Mouse (Mus musculus) heart, postnatal 0 days (tissue): ENCODE measurements at regions not wholly inside any gene's neighbourhood (a gene's known extent, or its start where the extent isn't known, plus 50 kb on each side); places are given as distances from the start of the nearest gene placed in this dataset.

Source experiments
- CTCF ChIP-seq: IDR thresholded peaks from 2 replicates; pipeline ENCODE4 v1.5.1; 2016; ENCODE audit warnings: antibody characterized with exemption, control low read depth, low read depth
- EP300 ChIP-seq: IDR thresholded peaks from 2 replicates; pipeline ENCODE4 v1.6.1; 2016; ENCODE audit warnings: antibody characterized with exemption, low read depth

GRCm38 (mm10) chr7:115142163-115142562 lies 398.7 kb downstream of the Insc start:
- TF ChIP-seq CTCF (no peak), EP300 (no peak)
